Mouse (Mus musculus) embryo, embryonic 9.5 days (tissue): ENCODE measurements around the gene Apoc2.

Experiments used
- DNase-seq: peaks from one replicate; pipeline ENCODE4 v3.0.0-alpha.2; 2017; ENCODE audit errors: extremely low spot score

Apoc2 gene

GRCm38 (mm10) chr7:19628536-19629360, 49.0 kb downstream of the Apoc2 start:
- DNase-seq, result peak; percentile 97

- no peak for DNase-seq
These were observed 49.6 kb downstream of the Apoc2 start for GRCm38 (mm10) chr7:19628192-19628535.

- DNase-seq, result no peak
These were observed 50.0 kb downstream of the Apoc2 start for GRCm38 (mm10) chr7:19627721-19628120.

- DNase-seq, result no peak
These were observed 54.3 kb downstream of the Apoc2 start for GRCm38 (mm10) chr7:19623433-19623832.

GRCm38 (mm10) chr7:19622241-19622640, 55.5 kb downstream of the Apoc2 start:
- no peak for DNase-seq
